Mouse (Mus musculus) embryo, embryonic 11.5 days (tissue): Measurements from ENCODE around the gene Lrfn2.

ENCODE experiments used
- DNase-seq: peaks from one replicate; pipeline ENCODE4 v3.0.0-alpha.2; 2012; ENCODE audit warnings: low read depth, low spot score

Lrfn2 gene

DNA sequence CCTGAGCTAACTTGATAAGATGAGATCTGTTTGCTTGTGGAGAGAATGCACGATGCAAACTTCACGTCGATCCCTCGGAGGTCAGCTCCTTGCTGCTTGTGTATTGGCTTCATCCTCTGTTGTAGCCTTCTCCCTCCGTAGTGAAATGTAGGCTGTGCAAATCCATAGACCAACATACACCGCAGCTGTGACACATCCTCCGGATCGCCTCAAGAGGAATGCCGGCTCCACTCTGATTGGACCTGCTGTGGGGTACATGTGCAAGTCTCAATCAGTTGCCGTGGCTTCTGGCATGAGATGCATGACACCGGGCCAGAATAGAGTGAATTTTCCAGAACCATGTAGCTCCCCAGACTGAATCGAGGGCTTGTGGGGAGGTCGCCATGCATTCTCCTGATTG is 36.1 kb downstream of the Lrfn2 start:
- no peak for DNase-seq

DNA sequence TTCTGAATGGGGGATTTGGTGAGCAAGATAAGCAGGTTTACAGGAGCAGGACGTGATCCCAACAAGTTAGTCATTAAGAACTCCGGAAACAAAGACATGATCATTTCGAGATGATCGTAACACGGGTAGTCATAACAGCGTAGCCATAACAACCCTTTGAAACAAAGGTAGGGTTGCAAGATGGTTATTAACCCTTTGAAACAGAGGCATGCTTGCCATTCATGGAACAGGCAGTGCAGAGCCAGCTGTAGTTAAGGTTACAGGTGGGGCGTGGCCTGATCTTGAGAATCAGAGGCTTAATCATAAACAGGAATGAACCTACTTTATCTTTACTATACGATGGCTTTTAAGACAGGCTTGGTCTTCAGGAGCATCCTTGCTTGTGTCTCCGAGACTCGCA is 39.1 kb downstream of the Lrfn2 start:
- no peak for DNase-seq

DNA sequence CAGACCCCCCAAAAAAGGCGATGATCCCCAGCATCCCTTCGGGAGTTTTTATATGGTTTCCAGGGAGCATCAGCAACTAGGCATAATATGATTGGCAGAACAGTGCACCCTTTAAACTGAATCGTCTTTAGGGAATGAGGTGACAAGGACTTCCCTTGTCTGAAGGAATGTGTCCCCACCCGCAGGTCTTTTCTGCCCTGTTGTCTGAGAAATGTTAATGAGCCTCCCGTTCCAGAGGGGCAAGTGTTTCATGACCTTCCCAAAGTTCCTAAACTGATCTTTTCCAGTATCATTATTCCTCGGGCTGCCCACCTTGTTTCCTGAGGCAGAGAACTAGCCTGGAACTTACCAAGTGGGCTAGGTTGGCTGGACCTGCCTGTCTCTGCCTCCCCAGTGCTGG is 40.7 kb downstream of the Lrfn2 start:
- no peak for DNase-seq

DNA sequence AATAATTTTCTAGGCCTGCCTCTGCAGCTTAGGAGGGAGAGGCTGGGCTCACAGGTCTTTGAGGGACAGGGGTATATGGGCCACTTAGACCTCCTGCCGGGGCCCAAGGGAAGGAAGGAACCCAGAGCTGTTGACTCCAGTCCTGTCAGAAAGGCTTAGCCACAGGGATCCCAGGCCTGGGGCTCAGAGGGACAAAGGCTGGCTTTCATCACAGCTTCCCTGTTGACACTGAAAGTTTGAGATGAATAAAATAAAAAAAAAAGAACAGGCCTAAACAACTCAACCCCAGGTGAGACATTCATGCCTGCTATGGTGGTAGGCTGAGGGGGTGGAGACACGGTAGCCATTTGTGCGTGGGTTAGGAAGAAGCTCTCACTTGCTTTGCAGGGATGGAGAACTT is 41.2 kb downstream of the Lrfn2 start:
- DNase-seq = no peak

DNA sequence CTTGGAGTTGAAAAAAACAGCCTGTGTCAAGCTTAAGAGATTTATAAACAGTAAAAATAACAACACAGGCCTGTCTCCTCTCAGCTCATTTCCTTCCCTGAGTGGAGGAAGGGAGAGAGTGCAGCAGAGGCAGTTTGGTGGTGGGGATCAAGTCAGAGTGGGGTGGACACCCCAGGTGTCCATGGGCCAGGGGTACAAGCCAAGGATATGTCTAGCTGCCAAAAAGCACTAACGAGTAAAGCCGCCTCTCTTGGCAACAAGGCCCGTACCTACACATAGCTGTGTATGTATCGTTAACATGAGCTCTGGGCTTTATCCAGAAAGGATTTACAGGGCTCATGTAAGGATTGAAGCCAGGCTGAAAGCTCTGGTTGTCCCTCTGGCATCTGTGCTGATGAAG is 42.9 kb downstream of the Lrfn2 start:
- DNase-seq = no peak

DNA sequence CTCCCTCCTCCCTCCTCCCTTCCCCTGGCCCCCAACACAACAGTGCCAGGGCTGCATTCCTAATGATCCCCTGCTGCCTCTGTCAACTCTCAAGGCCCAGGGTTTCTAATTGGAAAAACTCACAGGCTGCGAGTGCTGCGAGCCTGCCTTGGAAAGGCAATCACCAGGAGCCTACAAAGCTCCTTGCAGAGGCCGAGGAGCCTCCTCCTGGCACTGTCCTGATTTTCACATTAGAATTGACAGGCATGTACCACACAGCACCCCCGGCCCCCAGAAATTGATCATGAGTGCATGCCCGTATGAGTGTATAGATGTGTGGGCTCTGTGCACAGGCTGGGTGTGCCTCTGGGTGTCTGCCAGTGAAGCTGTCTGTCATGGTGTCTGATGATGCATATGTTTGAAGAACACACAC is 44.4 kb downstream of the Lrfn2 start:
- DNase-seq = no peak

DNA sequence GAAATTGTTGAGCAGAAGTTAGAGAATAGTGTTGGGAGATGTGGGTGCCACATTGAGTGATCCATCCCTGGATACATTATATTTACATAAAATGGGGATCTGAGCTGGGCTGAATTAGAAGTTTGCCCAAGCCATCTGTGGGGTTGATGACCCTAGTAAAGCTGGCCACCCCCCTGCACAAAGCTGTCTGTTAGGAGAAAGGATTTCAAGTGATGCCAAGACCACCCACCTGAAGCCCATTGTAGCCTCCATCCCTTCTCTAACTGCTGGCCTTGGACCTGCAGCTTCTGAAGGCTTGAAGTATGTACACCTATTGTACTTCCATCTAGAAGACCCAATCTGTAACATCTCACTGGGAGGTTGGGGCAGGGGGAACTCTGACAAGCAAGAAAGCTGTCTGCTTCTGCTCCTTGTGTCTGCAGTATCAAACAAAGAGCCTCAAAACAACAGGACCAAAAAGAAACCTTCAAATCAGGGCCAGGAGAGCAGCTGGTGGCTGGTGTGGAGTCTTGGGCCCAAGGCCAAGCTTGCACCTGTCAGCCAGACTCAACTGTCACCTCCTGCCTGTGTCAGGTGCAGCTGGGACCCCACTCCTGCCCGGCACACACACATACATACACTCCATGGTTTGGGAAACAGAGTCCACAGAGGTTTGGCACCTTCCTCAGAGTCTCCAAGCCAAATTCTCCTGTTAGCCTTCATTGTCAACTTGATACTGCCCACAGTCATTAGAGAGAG is 63.2 kb downstream of the Lrfn2 start:
- DNase-seq = no peak

DNA sequence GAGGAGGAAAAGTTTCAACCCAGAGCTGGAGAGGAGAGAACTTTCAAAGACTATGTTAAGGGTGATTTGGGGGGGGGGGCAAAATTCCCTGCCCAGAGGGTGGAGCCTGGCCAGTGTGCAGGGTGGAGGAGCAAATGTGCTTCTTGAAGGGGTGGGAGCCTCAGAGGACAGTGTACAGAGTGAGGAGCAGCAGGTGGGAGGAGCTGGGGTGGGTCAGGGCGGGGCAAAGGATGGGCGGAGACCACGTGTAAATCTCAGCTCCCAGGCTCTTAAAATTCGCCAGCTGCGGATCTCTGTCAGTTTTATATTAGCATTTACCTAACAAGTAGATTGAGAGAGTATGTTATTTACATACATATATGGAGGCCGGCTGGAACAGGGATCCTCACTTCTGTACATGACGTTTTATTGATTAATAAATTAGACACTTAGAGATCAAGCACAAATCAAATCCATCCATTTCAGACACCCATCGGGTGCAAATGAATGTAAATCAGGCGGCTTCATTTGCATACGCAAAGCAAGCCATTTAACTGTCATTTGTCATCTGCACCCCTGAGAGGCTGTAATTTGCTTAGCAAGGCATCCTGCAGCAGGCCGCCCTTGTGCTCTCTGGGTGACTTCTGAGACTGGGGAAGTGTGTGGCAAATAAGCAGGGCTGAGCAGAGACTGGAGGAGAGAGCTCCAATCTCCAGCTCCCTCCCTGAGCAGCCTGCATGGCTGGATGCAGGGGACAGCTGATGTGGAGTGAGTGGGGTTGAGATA is 67.5 kb downstream of the Lrfn2 start:
- no peak for DNase-seq

DNA sequence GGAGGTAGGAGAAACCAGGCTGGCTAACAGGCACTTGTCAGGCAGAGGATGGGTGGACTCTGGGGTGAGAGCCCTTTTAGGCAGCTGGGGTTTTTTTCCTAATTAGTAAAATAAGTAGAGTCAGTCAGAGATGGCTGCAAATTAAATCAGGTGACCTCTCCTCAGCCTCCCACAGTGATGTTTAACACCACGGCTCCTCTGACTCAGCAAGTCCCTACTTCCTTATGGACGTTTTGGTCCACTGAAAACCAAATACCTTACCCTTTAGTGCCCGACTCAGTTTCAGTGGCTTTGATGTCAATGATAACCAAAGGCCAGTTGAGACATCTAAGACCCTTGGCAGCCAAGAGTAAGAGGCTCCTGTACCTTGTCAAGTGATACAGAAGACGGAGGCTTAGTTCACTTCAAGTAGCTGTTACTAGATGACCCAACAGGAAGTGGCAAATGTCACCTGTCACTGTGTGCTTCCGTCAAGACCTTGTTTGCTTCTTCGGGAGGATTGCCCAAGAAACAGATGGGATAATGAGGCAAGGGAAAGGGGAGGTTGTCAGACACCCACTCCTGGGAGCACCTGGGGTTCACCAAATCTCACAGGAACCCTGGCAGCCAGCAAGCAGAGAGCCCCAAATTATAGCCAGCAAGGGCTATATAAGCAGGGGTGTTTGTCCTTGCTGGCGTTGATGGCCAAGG is 77.3 kb downstream of the Lrfn2 start:
- DNase-seq = no peak

DNA sequence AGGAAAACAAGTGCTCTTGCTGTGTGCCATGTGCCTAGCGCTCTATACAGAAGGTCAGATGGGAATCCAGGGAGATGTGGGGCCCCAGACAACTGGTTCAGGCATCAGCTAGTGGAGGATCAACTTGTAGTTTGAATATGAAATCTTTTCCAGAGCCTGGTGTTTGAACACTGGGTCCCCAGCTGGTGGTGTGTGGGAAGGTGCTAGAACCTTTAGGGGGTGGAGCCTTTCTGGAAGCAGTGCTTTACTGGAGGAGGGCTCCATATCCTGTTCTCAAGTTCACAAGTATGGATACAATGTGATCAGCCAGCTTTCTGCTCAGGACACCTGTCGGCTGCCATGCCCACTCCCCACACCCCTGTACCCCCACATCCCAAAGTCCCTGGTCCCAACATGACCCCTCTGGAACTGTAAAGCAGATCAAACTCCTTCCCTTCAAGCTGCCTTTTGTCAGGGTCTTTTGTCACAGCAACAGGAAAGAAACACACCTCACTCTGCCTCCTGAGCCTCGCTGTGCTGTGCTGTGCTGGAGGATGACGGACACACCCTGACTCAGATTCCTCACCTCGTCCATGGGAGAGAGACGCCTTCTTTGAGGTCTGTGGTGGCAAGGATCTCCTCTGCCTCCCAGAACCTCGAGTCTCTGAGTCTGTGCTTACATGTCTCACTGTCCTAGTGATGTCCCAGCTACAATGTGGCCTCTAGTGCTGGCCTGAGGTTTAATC is 81.9 kb downstream of the Lrfn2 start:
- DNase-seq = no peak

DNA sequence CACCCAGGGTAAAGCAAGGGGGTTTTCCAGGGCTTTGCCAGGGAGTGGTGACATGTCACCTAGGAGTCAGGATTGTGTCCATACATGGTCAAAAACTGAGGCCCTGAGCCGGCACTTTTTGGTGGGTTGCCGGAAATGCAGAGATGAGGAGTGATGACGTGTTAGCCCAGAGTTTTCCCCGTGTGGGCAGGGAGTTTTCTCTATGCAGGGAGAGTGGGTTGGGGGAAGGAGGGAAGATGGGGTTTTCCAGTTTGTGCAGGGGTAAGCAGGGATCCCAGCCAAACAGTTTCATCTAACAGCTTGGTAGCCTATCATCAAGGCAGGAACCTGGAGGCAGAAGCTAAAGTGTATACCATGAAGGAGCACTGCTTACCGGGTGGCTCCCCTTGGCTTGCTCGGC is 83.2 kb downstream of the Lrfn2 start:
- DNase-seq = no peak

DNA sequence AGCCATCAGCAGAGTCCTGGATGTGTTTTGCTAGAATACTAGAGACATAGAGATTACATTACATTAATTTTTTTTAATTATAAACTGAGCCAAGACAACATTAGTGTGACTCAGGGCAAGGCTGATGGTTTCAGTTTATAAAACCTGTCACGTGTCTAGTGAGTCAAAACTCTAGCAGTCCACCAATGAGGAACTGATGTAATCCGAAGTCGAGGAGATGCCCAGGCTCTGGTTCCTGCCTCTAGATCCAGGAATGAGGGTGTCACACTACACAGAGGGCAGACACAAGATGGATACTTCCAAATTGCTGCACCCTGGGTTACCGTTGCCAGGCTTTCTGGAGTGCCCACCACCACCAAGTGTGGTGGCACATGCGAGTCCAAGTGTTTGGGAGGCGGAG is 84.0 kb downstream of the Lrfn2 start:
- no peak for DNase-seq

DNA sequence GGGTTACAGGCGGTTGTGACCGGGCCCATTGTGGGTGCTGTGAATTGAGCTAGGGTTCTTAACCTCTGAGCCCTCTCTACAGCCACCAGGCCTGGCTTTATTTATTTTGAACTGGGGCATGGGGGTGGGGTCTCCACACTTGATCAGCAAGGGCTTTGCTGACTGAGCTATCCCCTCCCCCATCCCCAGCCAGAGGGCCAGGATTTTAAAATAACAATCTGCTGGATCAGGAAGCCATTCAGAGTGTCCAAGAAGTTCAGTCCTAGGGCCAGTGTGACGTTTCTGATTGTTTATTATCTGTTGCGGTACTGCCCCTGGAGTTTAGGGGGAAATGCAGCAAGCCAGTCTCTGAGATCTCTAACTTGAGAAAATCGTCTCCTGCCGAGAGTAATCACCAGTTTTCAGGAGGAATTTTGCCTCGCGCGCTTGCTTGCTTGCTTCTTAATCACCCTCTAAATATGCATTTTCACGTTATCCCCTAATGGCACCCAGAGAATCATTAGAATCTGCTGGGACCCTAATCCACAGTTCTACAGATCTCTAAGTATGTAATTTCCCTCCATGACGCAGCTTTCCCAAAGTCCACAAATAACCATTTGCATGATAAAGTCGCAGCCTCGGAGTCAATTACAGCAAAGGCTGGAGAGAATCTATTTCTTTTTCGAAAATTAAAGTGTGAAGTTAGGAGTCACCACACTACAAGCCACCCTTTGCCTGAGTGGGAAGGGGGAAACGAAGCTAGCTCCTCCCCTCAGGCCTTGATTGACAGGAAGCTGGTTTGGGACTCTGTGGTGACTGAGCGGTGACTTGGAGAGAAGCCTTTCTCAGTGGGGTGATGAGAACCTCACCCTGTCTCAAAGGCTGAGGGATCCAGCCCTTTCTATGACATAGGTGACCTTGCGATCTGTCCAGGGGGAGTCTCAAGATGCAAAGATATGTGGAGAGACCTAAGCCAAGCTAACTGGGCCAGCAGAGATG is 85.5 kb downstream of the Lrfn2 start:
- no peak for DNase-seq

DNA sequence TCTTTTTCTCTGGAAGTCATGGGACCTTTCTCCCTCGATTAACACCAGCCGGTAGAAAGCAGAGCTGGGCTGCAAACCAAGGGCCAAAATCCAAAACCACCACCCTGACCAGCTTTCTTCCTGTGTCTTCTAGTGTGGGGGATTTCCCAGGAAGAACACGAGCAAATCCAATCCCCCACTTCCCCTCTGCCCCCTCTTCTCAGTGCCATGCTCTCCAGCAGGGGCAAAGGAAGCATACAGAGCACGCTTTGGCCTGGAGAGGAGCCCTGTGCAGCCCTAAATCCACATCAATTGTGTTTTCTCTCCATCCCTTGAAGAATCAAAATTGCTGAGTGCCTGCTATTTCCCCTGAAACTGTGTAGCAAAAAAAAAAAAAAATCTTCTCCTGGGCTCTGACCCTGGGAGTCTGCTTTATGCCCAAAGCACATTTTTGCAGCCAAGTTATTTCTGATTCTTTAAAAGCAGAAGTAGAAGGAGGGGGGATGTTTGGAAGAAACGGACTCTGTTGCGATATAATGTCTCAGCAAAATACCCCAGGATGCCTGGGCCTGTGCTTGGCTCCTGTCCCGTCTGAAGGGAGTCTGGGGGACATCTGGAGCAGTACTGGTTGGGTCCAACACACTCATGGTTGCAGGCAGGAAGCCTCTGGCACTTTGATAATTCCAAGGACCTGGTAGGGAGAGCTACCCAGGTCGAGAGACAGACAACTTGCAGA is 86.8 kb downstream of the Lrfn2 start:
- no peak for DNase-seq

DNA sequence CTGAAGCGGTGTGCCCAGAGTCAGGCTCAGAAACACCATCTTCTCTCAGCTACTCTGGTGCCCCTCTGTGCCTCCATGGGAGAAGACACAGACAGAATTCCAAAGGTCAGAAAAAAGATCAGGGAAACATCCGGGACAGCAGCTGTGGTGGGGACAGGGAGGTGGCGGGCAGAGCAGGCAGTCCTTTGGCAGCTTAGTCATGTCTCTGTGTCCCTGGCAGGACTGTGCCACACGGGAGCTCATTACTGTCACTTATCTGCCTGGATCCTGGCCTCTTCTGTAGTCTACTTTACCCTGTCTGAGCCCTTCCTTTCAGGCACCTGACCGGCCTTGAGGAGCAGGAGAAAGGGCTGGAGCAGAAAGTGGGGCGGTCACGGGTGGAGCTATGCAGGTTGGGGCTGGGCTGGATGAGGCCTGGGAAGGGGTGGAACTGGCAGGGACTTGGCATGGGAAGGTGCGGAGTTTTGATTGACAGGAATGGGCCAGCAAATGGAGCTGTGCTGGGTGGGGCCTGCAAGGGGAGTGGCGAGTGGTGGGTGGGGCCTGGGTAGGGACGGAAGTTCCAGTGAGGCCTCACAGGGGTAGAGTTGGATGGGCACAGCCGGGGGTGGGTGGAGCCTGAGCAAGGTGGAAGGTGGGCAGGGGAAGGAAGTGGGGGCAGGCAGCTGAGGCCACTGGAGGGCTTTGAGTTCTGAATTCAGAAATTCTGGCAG is 97.5 kb downstream of the Lrfn2 start:
- DNase-seq = no peak

DNA sequence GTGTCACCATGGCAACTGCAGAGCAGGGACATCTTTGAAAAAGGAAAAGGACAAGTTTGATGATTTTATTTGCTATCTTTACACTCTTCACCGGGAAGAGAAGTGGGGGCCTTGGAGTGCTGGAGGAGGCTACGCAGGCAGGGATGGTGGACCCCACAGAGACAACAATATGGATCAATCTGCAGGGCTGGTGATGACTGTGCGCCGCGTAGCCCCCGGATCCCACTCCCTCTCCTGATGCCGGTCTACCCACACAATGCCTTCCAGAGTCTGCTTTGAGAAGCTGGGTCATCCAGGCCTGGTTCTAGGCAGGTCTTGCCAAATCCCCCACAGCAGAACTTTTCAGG is 98.1 kb downstream of the Lrfn2 start:
- DNase-seq = no peak

DNA sequence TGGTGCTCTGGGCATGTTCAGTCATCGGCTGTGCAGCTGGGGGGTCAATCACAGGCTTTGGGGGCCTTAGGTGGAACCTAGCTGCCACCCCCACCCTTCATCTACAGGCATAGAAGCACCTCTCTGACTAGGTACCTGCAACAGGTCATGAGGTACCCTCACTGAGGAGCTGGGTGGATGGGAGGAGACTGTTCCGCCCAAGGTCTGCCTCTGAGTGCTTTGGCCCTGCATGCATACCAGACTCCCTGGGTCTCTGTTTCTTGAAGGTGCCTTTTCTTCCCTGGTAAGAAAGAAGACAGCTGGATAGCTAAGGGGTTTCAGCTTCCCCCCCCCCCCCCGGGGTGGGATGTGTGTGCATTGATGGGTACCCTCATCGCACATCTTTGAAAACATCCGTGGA is 98.7 kb downstream of the Lrfn2 start:
- DNase-seq = no peak

DNA sequence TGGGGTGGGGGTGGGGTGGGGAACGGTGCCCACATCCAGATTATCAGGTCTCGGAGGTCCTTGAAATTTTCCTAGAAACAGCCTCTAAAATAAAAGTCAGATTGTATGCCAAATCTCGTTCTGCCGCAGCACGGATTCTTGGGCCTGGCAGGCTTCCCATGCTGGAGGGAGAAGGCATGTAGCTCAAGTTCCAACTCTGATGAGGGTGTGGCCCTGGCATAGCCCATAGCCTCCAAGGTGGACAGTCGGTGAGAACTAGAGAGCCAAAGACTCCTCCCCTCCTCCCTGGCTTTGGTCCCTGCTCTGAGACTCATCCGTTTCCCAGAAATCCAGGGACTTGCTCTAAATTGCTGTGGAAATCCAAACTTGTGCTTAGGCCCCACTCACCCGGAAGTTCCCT is 99.6 kb downstream of the Lrfn2 start:
- DNase-seq = no peak

DNA sequence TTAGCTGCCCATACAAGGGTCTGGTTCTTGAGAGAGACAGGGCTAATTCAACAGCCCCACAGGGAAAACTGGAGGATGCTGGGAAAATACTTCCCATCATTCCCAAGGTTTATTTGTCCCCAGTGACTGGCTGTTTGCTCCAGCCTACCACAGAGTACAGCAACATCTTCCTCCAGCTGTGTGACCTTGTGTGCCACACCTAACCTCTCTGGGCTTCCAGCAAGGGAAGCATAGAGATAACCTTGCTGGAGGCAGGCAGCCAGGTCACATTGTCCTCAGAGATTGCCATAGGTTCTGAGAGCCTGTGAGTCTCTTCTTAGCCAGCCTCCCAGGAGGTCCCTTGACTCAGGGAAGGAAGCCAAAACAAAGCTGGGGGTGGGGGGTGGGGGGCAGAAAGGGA is 101.1 kb downstream of the Lrfn2 start:
- no peak for DNase-seq
